Mouse (Mus musculus) heart, adult 2 months (tissue): ENCODE measurements at regions not wholly inside any gene's neighbourhood (a gene's known extent, or its start where the extent isn't known, plus 50 kb on each side); places are given as distances from the start of the nearest gene placed in this dataset.

Experiments used
- DNase-seq, 2 experiments: peaks; one replicate each; pipeline ENCODE4 v3.0.0; 2021
- H3K27ac ChIP-seq: fragments of 200-600 bp; 2 replicates; pipeline ENCODE4 v1.8.1; 2022
- H3K27me3 ChIP-seq: fragments of 200-500 bp; 2 replicates; pipeline ENCODE4 v1.6.1; 2012; ENCODE audit warnings: mild to moderate bottlenecking, low read length, inconsistent platforms, mixed read lengths; ENCODE audit not compliant: control insufficient read depth, insufficient read depth
- H3K36me3 ChIP-seq: fragments of 200-500 bp; 2 replicates; pipeline ENCODE4 v1.6.1; 2012; ENCODE audit warnings: low read length, inconsistent platforms; ENCODE audit not compliant: control insufficient read depth, insufficient read depth
- H3K4me1 ChIP-seq: fragments of 200-500 bp; 2 replicates; pipeline ENCODE4 v1.6.1; 2011; ENCODE audit warnings: low read length; ENCODE audit not compliant: control insufficient read depth, insufficient read depth
- H3K4me3 ChIP-seq: fragments of 200-600 bp; 2 replicates; pipeline ENCODE4 v1.8.1; 2022
- H3K79me2 ChIP-seq: fragments of 200-500 bp; replicated peaks from 2 replicates; pipeline ENCODE4 v1.6.1; 2012; ENCODE audit warnings: mild to moderate bottlenecking, inconsistent platforms, low read length, moderate library complexity, mixed read lengths; ENCODE audit not compliant: control insufficient read depth, insufficient read depth
- H3K9ac ChIP-seq: fragments of 200-500 bp; 2 replicates; pipeline ENCODE4 v1.6.1; 2012; ENCODE audit warnings: low read depth, mild to moderate bottlenecking, control low read depth, inconsistent platforms, low read length, mixed read lengths
- CTCF ChIP-seq: fragments of 200-600 bp; IDR thresholded peaks from 2 replicates; pipeline ENCODE4 v1.8.1; 2022; ENCODE audit warnings: antibody characterized with exemption, mild to moderate bottlenecking, moderate library complexity
- EP300 ChIP-seq: fragments of 200-500 bp; IDR thresholded peaks from 2 replicates; pipeline ENCODE4 v1.6.1; 2011; ENCODE audit warnings: low read depth, low read length, control low read depth; ENCODE audit not compliant: insufficient read depth
- POLR2A ChIP-seq: fragments of 200-500 bp; IDR thresholded peaks from 2 replicates; pipeline ENCODE4 v1.6.1; 2011; ENCODE audit warnings: mild to moderate bottlenecking, low read depth, low read length, control low read depth; ENCODE audit not compliant: insufficient read depth
- WGBS: fragments of 180-500 bp; shearing (Covaris S2); methylation state at CpG from one replicate; pipeline ENCODE4 v1.1.7; 2018; 5-methylcytosine and 5-hydroxymethylcytosine counted together
- intact Hi-C: fragments of 180-260 bp; cut with DNase I; formaldehyde crosslinking; loops from one replicate; pipeline ENCODE4 v1.15.1; 2025

DNA sequence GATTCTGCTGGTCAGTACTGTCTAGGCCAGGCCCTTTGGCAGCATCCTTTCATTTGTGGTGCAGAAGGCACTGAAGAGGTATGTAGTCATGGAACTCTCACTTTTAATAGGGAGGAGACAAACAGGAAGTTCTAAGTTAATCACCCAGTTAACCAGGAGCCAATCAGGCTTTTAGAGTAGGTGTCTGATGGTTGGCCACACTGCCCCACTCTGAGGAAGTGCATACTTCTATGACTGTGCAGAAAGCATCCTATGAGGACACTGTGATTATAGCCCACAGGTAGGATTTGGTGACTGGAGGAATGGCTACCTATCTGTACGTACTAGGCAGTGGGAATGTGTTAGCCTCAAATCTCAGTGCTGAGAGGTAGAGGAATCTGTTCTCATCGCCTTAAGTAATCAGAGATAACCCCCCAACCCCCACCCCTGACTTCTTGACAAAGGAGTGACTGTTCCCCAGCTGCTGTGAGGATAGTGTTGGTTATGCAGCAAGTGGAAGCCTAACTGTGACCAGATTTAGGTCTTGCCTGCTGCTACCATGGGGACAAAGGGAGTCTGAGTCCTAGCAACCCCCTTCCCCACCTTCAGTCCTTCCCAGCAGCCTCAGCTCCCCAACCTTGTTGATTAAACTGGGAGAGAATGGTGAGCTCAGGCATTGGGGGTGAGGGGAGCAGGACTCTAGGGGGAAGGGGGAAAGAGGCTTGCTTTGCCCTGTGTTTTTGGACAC lies 103.3 kb upstream of the Rapgef5 start:
- Histone ChIP-seq H3K79me2 (no peaks in the 10 kb centered on the region), H3K9ac (no peak overlapping the region), H3K4me1 (peaks cover 7% of the 10 kb centered on the region), H3K36me3 (no peaks in the 10 kb centered on the region), H3K4me3 (no peak overlapping the region), H3K27me3 (no peaks in the 10 kb centered on the region), H3K27ac (no peak overlapping the region)
- WGBS, result 85% methylated on average over 2 of the region's 2 CpGs
- no peak for TF ChIP-seq CTCF
- TF ChIP-seq EP300, result no peak
- no peak for TF ChIP-seq POLR2A
- intact Hi-C loops, result loop anchor here (5.0 kb wide), 1 partner anchor 174 kb away; no protein-coding TSS in a partner anchor
- DNase-seq, result no peak

DNA sequence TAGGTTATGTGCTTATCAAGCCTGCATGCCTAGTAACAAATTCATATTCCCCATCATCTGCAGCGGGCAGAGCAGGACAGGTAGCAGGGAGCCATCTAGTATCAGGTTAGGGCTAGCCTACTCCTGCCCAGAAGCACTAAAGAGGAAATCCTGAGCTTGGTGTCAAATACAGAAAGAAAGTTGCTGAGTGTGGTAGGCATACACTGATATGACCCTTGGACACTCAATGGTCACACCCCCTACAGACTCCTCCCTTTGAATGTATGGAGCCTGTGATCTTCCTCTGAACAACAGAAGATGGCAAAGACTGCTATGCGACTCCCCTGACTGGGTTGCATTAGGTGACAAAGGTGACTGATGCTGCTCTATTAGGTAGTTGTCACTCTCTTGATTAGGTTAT lies 102.3 kb upstream of the Rapgef5 start:
- Histone ChIP-seq H3K9ac (no peak overlapping the region), H3K4me3 (no peak overlapping the region), H3K36me3 (no peaks in the 10 kb centered on the region), H3K27me3 (no peaks in the 10 kb centered on the region), H3K4me1 (peaks cover 7% of the 10 kb centered on the region), H3K27ac (no peak overlapping the region), H3K79me2 (no peaks in the 10 kb centered on the region)
- TF ChIP-seq CTCF (no peak), EP300 (no peak), POLR2A (no peak)
- DNase-seq, result no peak
- intact Hi-C loops, result loop anchor here (5.0 kb wide), 1 partner anchor 173 kb away; no protein-coding TSS in a partner anchor
- 92% methylated on average over 2 of the region's 2 CpGs for WGBS

DNA sequence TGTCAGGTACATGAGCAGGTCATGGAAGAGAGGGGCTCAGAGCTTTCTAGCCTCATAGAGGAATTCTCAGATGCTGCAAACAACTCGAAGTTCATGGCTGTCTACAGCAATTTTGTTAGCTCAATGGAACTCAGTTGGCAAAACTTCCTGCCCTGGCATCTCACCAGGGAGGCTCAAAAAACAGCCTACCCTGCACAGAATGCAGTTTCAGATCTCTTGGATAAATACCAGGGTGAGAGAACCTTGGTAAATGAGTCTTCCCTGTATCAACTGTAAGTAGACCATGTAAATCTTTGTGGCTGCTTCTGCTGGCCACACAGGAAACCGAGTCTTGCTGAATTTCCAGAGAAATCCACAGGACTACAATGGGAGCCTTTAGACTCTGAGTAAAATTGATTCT lies 101.1 kb upstream of the Rapgef5 start:
- TF ChIP-seq CTCF (no peak), EP300 (no peak), POLR2A (no peak)
- intact Hi-C loops, result no loop called here
- Histone ChIP-seq H3K4me3 (no peak overlapping the region), H3K36me3 (no peaks in the 10 kb centered on the region), H3K4me1 (peaks cover 7% of the 10 kb centered on the region), H3K27ac (no peak overlapping the region), H3K9ac (no peak overlapping the region), H3K79me2 (no peaks in the 10 kb centered on the region), H3K27me3 (no peaks in the 10 kb centered on the region)
- 72% methylated on average over 2 of the region's 2 CpGs for WGBS
- DNase-seq, result no peak

DNA sequence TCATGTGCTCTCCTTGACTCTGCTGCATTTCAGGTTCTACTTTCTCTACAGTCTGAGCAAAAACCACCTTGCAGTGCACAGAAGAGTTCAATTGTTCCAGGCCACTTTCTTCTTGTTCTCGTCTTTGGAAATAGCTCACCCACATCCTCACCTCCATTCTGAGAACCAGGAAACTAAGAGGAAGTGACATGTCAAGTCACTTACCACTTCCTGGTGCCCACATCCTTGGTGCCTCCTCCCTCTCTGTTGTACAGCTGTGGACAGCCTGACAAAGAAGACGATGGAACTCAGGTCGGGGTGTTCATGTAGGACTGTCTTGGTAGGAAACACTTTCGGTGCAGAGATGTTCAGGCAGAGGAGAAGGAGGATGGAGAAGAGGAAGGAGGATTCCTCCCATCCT lies 98.3 kb upstream of the Rapgef5 start:
- no peaks in the 10 kb centered on the region for H3K4me1 ChIP-seq
- no peak overlapping the region for H3K4me3 ChIP-seq
- no peak overlapping the region for H3K27ac ChIP-seq
- H3K27me3 ChIP-seq, result no peaks in the 10 kb centered on the region
- WGBS, result 66% methylated on average over 4 of the region's 4 CpGs
- no peak overlapping the region for H3K9ac ChIP-seq
- TF ChIP-seq CTCF (no peak), POLR2A (no peak), EP300 (no peak)
- intact Hi-C loops, result no loop called here
- H3K36me3 ChIP-seq, result no peaks in the 10 kb centered on the region
- no peaks in the 10 kb centered on the region for H3K79me2 ChIP-seq
- no peak for DNase-seq

DNA sequence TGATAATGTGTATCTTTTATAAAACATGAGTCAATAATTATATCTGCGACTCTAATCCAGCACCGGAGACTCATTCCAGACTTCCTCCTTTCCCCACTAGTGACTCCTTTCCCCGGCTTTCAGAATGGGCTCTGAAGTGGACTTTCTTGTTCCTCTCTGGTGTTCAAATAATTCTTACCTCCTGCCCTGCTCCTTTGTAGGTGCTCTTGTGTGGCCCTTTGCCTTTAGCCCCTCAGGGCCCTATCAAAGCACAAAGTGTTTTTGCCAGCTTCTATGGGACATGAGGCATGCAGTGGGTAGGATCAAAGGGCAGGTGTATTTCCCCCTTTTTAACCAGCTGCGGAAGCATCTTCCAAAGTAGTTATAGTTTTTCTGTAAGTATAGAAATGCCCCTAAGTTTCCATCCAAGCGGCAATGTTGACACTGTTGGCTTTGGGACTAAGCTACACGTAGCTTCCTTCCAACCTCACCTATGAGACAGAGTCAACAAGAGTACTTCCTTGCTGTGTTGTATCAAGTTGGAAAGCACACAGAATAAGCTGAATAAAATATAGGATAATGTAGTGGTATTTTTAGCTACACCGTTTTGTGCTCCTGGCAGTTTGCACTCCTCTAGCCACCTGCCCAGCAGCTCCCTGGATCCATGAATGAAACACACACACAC lies 93.8 kb upstream of the Rapgef5 start:
- Histone ChIP-seq H3K79me2 (no peaks in the 10 kb centered on the region), H3K27me3 (no peaks in the 10 kb centered on the region), H3K4me3 (no peak overlapping the region), H3K36me3 (no peaks in the 10 kb centered on the region), H3K9ac (no peak overlapping the region), H3K27ac (no peak overlapping the region), H3K4me1 (no peaks in the 10 kb centered on the region)
- 84% methylated on average over 7 of the region's 7 CpGs for WGBS
- intact Hi-C loops, result no loop called here
- TF ChIP-seq CTCF (no peak), POLR2A (no peak), EP300 (no peak)
- no peak for DNase-seq

DNA sequence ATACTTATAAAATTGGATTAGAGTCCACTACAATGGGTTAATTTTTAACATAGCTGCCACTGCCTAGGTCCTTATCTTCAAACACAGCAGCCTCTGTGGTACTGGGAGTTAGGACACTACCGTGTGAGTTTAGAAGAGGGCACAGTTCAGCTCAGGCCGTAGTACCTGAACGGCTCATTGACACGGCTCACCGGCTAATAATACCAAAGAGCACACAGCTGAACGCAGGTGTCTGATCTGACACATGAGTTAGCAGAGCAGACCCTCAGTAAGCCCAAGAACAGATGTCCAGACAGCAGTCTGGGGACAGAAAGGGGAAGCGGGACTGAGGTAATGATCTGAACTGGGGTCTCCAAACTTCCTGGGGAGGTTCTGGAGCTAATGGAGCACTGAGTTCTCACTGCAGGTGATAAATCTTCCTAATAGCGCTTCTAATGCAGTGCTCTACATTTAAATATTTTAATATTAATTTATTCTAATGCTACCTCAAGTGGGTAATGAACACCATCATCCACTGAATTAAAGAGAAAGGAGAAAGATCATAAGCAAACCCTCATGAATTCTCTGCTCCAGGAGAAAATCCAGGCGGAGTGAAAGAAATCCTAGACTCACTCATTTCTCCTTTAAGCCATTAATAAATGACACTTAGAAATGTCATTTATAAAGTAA lies 90.8 kb upstream of the Rapgef5 start:
- no peak for DNase-seq
- Histone ChIP-seq H3K4me1 (no peaks in the 10 kb centered on the region), H3K27me3 (no peaks in the 10 kb centered on the region), H3K36me3 (no peaks in the 10 kb centered on the region), H3K27ac (no peak overlapping the region), H3K79me2 (no peaks in the 10 kb centered on the region), H3K9ac (no peak overlapping the region), H3K4me3 (no peak overlapping the region)
- WGBS, result 70% methylated on average over 9 of the region's 9 CpGs
- no peak for TF ChIP-seq EP300
- TF ChIP-seq CTCF, result no peak
- TF ChIP-seq POLR2A, result no peak
- intact Hi-C loops, result loop anchor here (2.0 to 5.0 kb wide), 4 partner anchors 21 to 161 kb away; no protein-coding TSS in a partner anchor
